Mouse (Mus musculus) megakaryocyte, embryonic 14.5 days (primary cell): ENCODE measurements around the gene Stap1.

ENCODE experiments used
- FLI1 ChIP-seq: IDR thresholded peaks from 2 replicates; pipeline ENCODE4 v1.6.1; 2012; ENCODE audit warnings: low read length, inconsistent platforms, mixed read lengths
- GATA1 ChIP-seq: IDR thresholded peaks from 3 replicates; pipeline ENCODE4 v1.6.1; 2012; ENCODE audit warnings: mixed read lengths, low read length, inconsistent platforms, borderline replicate concordance

DNA sequence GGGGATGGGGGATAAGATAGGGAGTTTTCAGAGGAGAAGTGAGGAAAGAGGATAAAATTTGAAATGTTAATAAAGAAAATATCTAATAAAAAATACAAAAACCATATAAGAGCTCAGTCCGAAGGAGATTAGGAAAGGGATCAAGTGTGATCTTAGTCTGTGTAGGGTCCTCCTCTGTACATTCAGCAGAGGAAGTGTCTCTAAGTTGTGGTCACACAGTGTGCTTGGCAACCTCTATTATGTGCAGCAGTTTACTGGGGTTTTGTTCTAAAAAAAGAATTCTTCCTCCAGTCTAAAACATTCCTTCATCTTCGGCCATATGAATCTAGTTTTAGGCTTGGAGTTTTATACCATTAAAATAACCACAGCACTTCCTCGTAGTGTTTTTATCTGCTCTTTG is 27.4 kb downstream of the Stap1 start:
- no peak for TF ChIP-seq GATA1
- no peak for TF ChIP-seq FLI1
